Mouse (Mus musculus) adrenal gland, postnatal 36 days (tissue): ENCODE data around the gene Mup12. TPM values are rescaled to one million over a fixed set of nuclear protein-coding genes. Genes with fewer than 3 reads are reported as not detected.
"Not testable (repeated sequence)": the region's sequence is repeated elsewhere in the genome, so short reads cannot be mapped to it uniquely, and the experiment has no call there.

Source experiments
- DNase-seq, 2 experiments: peaks; one replicate each; pipeline ENCODE4 v3.0.0; 2021; ENCODE audit warnings: mixed read lengths in 1 of 2
- long read RNA-seq, 2 experiments: library from polyadenylated mRNA; stranded (forward); transcript quantifications; one replicate each; pipeline ENCODE4 v2.0.0; 2021; ENCODE audit warnings: borderline sequencing depth in 2 of 2
- total RNA-seq, 2 experiments: library from RNA; stranded (reverse); gene quantifications; 2 replicates each; pipeline ENCODE4 v1.2.3; 2021

Mup12 gene
- 1 to 10 TPM in 1 of 2 experiments, under 1 TPM in 1; 0.40 to 3.1 TPM for total RNA-seq
- long read RNA-seq, experiment 1 = 0 reads
- long read RNA-seq, experiment 2 = 0 reads

DNA sequence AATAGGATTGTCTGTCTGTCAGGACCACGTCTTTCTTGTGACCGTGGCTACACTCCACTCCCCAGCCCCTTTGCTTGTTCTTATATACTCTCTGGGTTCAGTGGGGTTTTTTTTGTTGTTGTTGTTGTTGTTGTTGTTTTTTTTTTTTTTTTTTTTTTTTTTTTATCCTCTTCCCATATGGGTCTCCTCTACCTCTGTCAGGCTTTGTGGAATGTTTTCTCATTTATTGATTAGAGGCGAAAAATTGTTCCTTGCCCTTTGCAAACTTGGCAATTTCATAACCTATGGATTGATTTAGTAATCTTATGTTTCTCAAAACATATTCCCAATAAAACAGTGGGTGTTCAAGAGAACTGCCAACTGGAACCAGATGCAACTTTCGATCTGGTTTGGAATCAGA lies at the start of gene Mup12:
Gene Mup12 (minus strand): TSS at position 101 of the 400 bp plus-strand sequence.
- DNase-seq = not testable (repeated sequence)

Other genes starting within 250 kb of the Mup12 start
- under 1 TPM in 1 of 2 experiments, not detected in 1; 0.56 TPM for gene Mup1, start 239.4 kb downstream of the Mup12 start, total RNA-seq
- under 1 TPM in 1 of 2 experiments, not detected in 1; 0.46 TPM for gene Mup10, start 159.1 kb downstream of the Mup12 start, total RNA-seq
- not detected for gene Mup11, start 78.9 kb downstream of the Mup12 start, total RNA-seq
- 1 to 10 TPM; 4.1 to 6.1 TPM for gene Mup22, start 80.1 kb upstream of the Mup12 start, total RNA-seq